ENCODE assay signal across 8 mouse cellular contexts in genomic region chr17:36157782-36158181, GRCm38 (mm10). TPM values are rescaled to one million over a fixed set of nuclear protein-coding genes. Genes with fewer than 3 reads are reported as not detected.
A peak's percentile ranks its signal among the peaks of the same experiment; 100 is the strongest.
DNase-seq lines count a peak whose midpoint lies in the region; ATAC-seq and TF ChIP-seq lines count a peak whose summit lies in the region.
"Not testable (repeated sequence)": the region's sequence is repeated elsewhere in the genome, so short reads cannot be mapped to it uniquely, and the experiment has no call there.
"Had no signal": no experiment of that assay in that cellular context is flagged by ENCODE, and none has a peak within 500 bp of the region (broad histone marks: within the 10 kb centered on the region; RNA-seq: fewer than 3 reads in every experiment).

No protein-coding gene starts in this region.

- not testable (repeated sequence) for TF ChIP-seq CTCF in bone marrow macrophage, adult 2 months (IDR thresholded peaks at IDR 0.05; ENCODE audit: low read depth, low read length); small intestine, adult 2 months (IDR thresholded peaks at IDR 0.05; ENCODE audit: extremely low read depth, insufficient read length, insufficient replicate concordance, low read depth, low read length)

- H3K36me3 ChIP-seq in forebrain, embryonic 10.5 days (replicated peaks); heart, embryonic 13.5 days; intestine, embryonic 15.5 days; limb, embryonic 14.5 days (ENCODE audit: control insufficient read depth, insufficient read depth, low read length); midbrain, embryonic 11.5 days (ENCODE audit: control insufficient read depth, insufficient read depth, low read length); small intestine, adult 2 months (ENCODE audit: control insufficient read depth, insufficient read depth, low read length): not testable (repeated sequence)

- not testable (repeated sequence) for ATAC-seq in heart, embryonic 13.5 days (ENCODE audit: extremely low read depth, insufficient number of reproducible peaks, low FRiP score, low TSS enrichment); limb, embryonic 14.5 days (ENCODE audit: low FRiP score, low read depth)
- ATAC-seq in intestine, embryonic 15.5 days = peak; percentile 44; the same call in 1 of the 2 replicates
- ATAC-seq in midbrain, embryonic 11.5 days (ENCODE audit: low FRiP score) = peak; percentile 50; the same call in 1 of the 2 replicates

- not testable (repeated sequence) for TF ChIP-seq POLR2A in bone marrow macrophage, adult 2 months (IDR thresholded peaks at IDR 0.05; ENCODE audit: borderline replicate concordance, low read depth, low read length); limb, embryonic 14.5 days (IDR thresholded peaks at IDR 0.05; ENCODE audit: borderline replicate concordance, extremely low read depth, insufficient read depth, insufficient read length); small intestine, adult 2 months (IDR thresholded peaks at IDR 0.05; ENCODE audit: low read depth, low read length)

- H3K9ac ChIP-seq in heart, embryonic 13.5 days; limb, embryonic 14.5 days (ENCODE audit: low read depth, low read length, severe bottlenecking); midbrain, embryonic 11.5 days (ENCODE audit: low read length): not testable (repeated sequence)
- H3K9ac ChIP-seq in intestine, embryonic 15.5 days = peak overlapping the region; percentile 13; the same call in 1 of the 2 replicates

- not testable (repeated sequence) for H3K27ac ChIP-seq in bone marrow macrophage, adult 2 months (ENCODE audit: insufficient read depth, low read depth, low read length); forebrain, embryonic 10.5 days; heart, embryonic 13.5 days (replicated peaks); intestine, embryonic 15.5 days; limb, embryonic 14.5 days (replicated peaks; ENCODE audit: low read depth, low read length); midbrain, embryonic 11.5 days (ENCODE audit: low read depth, low read length); small intestine, adult 2 months (ENCODE audit: insufficient read depth, low read depth, low read length)

- H3K4me3 ChIP-seq in bone marrow macrophage, adult 2 months (ENCODE audit: insufficient read depth, low read length) = peak overlapping the region; percentile 13; the same call in 1 of the 2 replicates
- H3K4me3 ChIP-seq in forebrain, embryonic 10.5 days = peak overlapping the region; percentile 46
- H3K4me3 ChIP-seq in heart, embryonic 13.5 days = peak overlapping the region; percentile 41
- peak overlapping the region; percentile 34 for H3K4me3 ChIP-seq in intestine, embryonic 15.5 days (replicated peaks)
- peak overlapping the region; percentile 31 for H3K4me3 ChIP-seq in limb, embryonic 14.5 days (replicated peaks; ENCODE audit: low read length)
- H3K4me3 ChIP-seq in midbrain, embryonic 11.5 days (ENCODE audit: low read depth, low read length) = peak overlapping the region; percentile 23; the same call in 1 of the 2 replicates
- peak overlapping the region; percentile 52 for H3K4me3 ChIP-seq in small intestine, adult 2 months (ENCODE audit: low read depth, low read length)

- H3K4me2 ChIP-seq in heart, embryonic 13.5 days = peak overlapping the region; percentile 64
- peak overlapping the region; percentile 72 for H3K4me2 ChIP-seq in intestine, embryonic 15.5 days (replicated peaks)
- peak overlapping the region; percentile 57 for H3K4me2 ChIP-seq in limb, embryonic 14.5 days (replicated peaks; ENCODE audit: low read depth, low read length, severe bottlenecking)
- peak overlapping the region; percentile 42 for H3K4me2 ChIP-seq in midbrain, embryonic 11.5 days

- not testable (repeated sequence) for H3K4me1 ChIP-seq in bone marrow macrophage, adult 2 months (ENCODE audit: control insufficient read depth, insufficient read depth, low read length); intestine, embryonic 15.5 days (replicated peaks); limb, embryonic 14.5 days (ENCODE audit: control insufficient read depth, insufficient read depth, low read length); midbrain, embryonic 11.5 days (ENCODE audit: control insufficient read depth, insufficient read depth, low read length)
- H3K4me1 ChIP-seq in forebrain, embryonic 10.5 days = peaks cover 10% of the 10 kb centered on the region
- H3K4me1 ChIP-seq in heart, embryonic 13.5 days = peaks cover 13% of the 10 kb centered on the region
- H3K4me1 ChIP-seq in small intestine, adult 2 months (ENCODE audit: control insufficient read depth, insufficient read depth, insufficient read length, low read length) = peaks cover 17% of the 10 kb centered on the region

- not testable (repeated sequence) for DNase-seq in forebrain, embryonic 10.5 days (ENCODE audit: extremely low spot score, low spot score); limb, embryonic 14.5 days (ENCODE audit: low spot score)
- DNase-seq in midbrain, embryonic 11.5 days (ENCODE audit: low spot score, missing footprints) = peak; percentile 88

- under 1% methylated on average over 36 of the region's 36 CpGs for WGBS in forebrain, embryonic 10.5 days
- under 1% methylated on average over 36 of the region's 36 CpGs for WGBS in heart, embryonic 13.5 days
- under 1% methylated on average over 36 of the region's 36 CpGs for WGBS in intestine, embryonic 15.5 days
- WGBS in limb, embryonic 14.5 days = under 1% methylated on average over 34 of the region's 36 CpGs
- under 1% methylated on average over 36 of the region's 36 CpGs for WGBS in midbrain, embryonic 11.5 days
- WGBS in small intestine, adult 2 months = 1% methylated on average over 36 of the region's 36 CpGs

- H3K9me3 ChIP-seq in forebrain, embryonic 10.5 days; heart, embryonic 13.5 days; intestine, embryonic 15.5 days; limb, embryonic 14.5 days (ENCODE audit: control insufficient read depth, low read length); midbrain, embryonic 11.5 days (ENCODE audit: control insufficient read depth, low read length): not testable (repeated sequence)

- H3K27me3 ChIP-seq in forebrain, embryonic 10.5 days (ENCODE audit: poor library complexity, severe bottlenecking) = peaks cover 98% of the 10 kb centered on the region
- H3K27me3 ChIP-seq in heart, embryonic 13.5 days (replicated peaks) = peaks cover 92% of the 10 kb centered on the region
- H3K27me3 ChIP-seq in intestine, embryonic 15.5 days (replicated peaks) = peaks cover 53% of the 10 kb centered on the region
- peaks cover 60% of the 10 kb centered on the region for H3K27me3 ChIP-seq in limb, embryonic 14.5 days (ENCODE audit: control insufficient read depth, insufficient read depth, low read length)
- H3K27me3 ChIP-seq in midbrain, embryonic 11.5 days (ENCODE audit: control insufficient read depth, insufficient read depth, low read length) = peaks cover 42% of the 10 kb centered on the region
- not testable (repeated sequence) for H3K27me3 ChIP-seq in small intestine, adult 2 months (ENCODE audit: control insufficient read depth, insufficient read depth, low read length)

RNA-seq across cellular contexts. Expression of gene Gm8909, which starts 10.6 kb away (rescaled TPM):
- polyA plus RNA-seq in bone marrow macrophage, adult 2 months (2012; ENCODE audit: insufficient read depth, insufficient read length, missing spikeins) = 3.6 TPM in 1 of 2 replicates, not detected in the other
- not detected in 2 replicates for polyA plus RNA-seq in forebrain, embryonic 10.5 days (2016; fragmentation: Nextera tagmentation; extraction: Ambion mirVana)
- 1.3 and 1.9 TPM in 2 replicates for polyA plus RNA-seq in heart, embryonic 13.5 days (2015; fragmentation: Nextera tagmentation; extraction: Ambion mirVana)
- 1.2 and 2.2 TPM in 2 replicates for polyA plus RNA-seq in intestine, embryonic 15.5 days (2015; fragmentation: Nextera tagmentation; extraction: Ambion mirVana)
- polyA plus RNA-seq in limb, embryonic 14.5 days (2012; rRNA removed) = 0.05 TPM in 1 of 2 replicates, not detected in the other
- not detected in 2 replicates for polyA plus RNA-seq in limb, embryonic 14.5 days (2014; fragmentation: Nextera tagmentation; extraction: Ambion mirVana)
- 0.16 TPM in 1 of 2 replicates, not detected in the other for polyA plus RNA-seq in midbrain, embryonic 11.5 days (2014; fragmentation: Nextera tagmentation; extraction: Ambion mirVana)
- 118 and 149 TPM in 2 replicates for polyA plus RNA-seq in small intestine, adult 2 months (2012; rRNA removed)
- polyA plus RNA-seq: liver, embryonic 16.5 days had no signal

RNA-seq across cellular contexts. Expression of gene Gm7030, which starts 28.6 kb away (rescaled TPM):
- polyA plus RNA-seq in bone marrow macrophage, adult 2 months (2012; ENCODE audit: insufficient read depth, insufficient read length, missing spikeins) = not detected in 2 replicates
- not detected in 2 replicates for polyA plus RNA-seq in forebrain, embryonic 10.5 days (2016; fragmentation: Nextera tagmentation; extraction: Ambion mirVana)
- polyA plus RNA-seq in heart, embryonic 13.5 days (2015; fragmentation: Nextera tagmentation; extraction: Ambion mirVana) = not detected in 2 replicates
- polyA plus RNA-seq in intestine, embryonic 15.5 days (2015; fragmentation: Nextera tagmentation; extraction: Ambion mirVana) = 1.4 and 1.5 TPM in 2 replicates
- not detected in 2 replicates for polyA plus RNA-seq in limb, embryonic 14.5 days (2012; rRNA removed)
- polyA plus RNA-seq in limb, embryonic 14.5 days (2014; fragmentation: Nextera tagmentation; extraction: Ambion mirVana) = not detected in 2 replicates
- polyA plus RNA-seq in midbrain, embryonic 11.5 days (2014; fragmentation: Nextera tagmentation; extraction: Ambion mirVana) = not detected in 2 replicates
- 12.5 and 88.2 TPM in 2 replicates for polyA plus RNA-seq in small intestine, adult 2 months (2012; rRNA removed)
- polyA plus RNA-seq: liver, embryonic 16.5 days had no signal

RNA-seq across cellular contexts. Expression of gene H2-T3, which starts 32.3 kb away (rescaled TPM):
- polyA plus RNA-seq in bone marrow macrophage, adult 2 months (2012; ENCODE audit: insufficient read depth, insufficient read length, missing spikeins) = 0.60 TPM in 1 of 2 replicates, not detected in the other
- not detected in 2 replicates for polyA plus RNA-seq in forebrain, embryonic 10.5 days (2016; fragmentation: Nextera tagmentation; extraction: Ambion mirVana)
- 0.08 and 0.09 TPM in 2 replicates for polyA plus RNA-seq in heart, embryonic 13.5 days (2015; fragmentation: Nextera tagmentation; extraction: Ambion mirVana)
- polyA plus RNA-seq in intestine, embryonic 15.5 days (2015; fragmentation: Nextera tagmentation; extraction: Ambion mirVana) = 24.3 and 30.1 TPM in 2 replicates
- polyA plus RNA-seq in limb, embryonic 14.5 days (2012; rRNA removed) = 0.09 TPM in 1 of 2 replicates, not detected in the other
- not detected in 2 replicates for polyA plus RNA-seq in limb, embryonic 14.5 days (2014; fragmentation: Nextera tagmentation; extraction: Ambion mirVana)
- not detected in 2 replicates for polyA plus RNA-seq in midbrain, embryonic 11.5 days (2014; fragmentation: Nextera tagmentation; extraction: Ambion mirVana)
- polyA plus RNA-seq in small intestine, adult 2 months (2012; rRNA removed) = 68.4 and 126 TPM in 2 replicates

RNA-seq across cellular contexts. Expression of gene Gm19684, which starts 36.3 kb away (rescaled TPM):
- polyA plus RNA-seq in bone marrow macrophage, adult 2 months (2012; ENCODE audit: insufficient read depth, insufficient read length, missing spikeins) = 1.1 and 1.8 TPM in 2 replicates
- not detected in 2 replicates for polyA plus RNA-seq in forebrain, embryonic 10.5 days (2016; fragmentation: Nextera tagmentation; extraction: Ambion mirVana)
- polyA plus RNA-seq in heart, embryonic 13.5 days (2015; fragmentation: Nextera tagmentation; extraction: Ambion mirVana) = not detected in 2 replicates
- 0.11 TPM in 2 replicates for polyA plus RNA-seq in intestine, embryonic 15.5 days (2015; fragmentation: Nextera tagmentation; extraction: Ambion mirVana)
- not detected in 2 replicates for polyA plus RNA-seq in limb, embryonic 14.5 days (2012; rRNA removed)
- not detected in 2 replicates for polyA plus RNA-seq in limb, embryonic 14.5 days (2014; fragmentation: Nextera tagmentation; extraction: Ambion mirVana)
- not detected in 2 replicates for polyA plus RNA-seq in midbrain, embryonic 11.5 days (2014; fragmentation: Nextera tagmentation; extraction: Ambion mirVana)
- polyA plus RNA-seq in small intestine, adult 2 months (2012; rRNA removed) = 0.22 and 0.27 TPM in 2 replicates
- polyA plus RNA-seq: liver, embryonic 16.5 days had no signal

Comparison
In these comparisons a context has a peak if more than half of its experiments do, and no peak if none do; other contexts are left out.
1. RNA of gene Gm8909, which starts 10.6 kb away (polyA plus RNA-seq): 118 to 149 TPM in small intestine, adult 2 months; 1.3 to 1.9 TPM in heart, embryonic 13.5 days, 1.2 to 2.2 TPM in intestine, embryonic 15.5 days, 0.16 TPM in midbrain, embryonic 11.5 days, not detected in forebrain, embryonic 10.5 days, 0.05 TPM in limb, embryonic 14.5 days and 3.6 TPM in bone marrow macrophage, adult 2 months; every median in the first group is over 10 times any median in the second.
2. RNA of gene H2-T3, which starts 32.3 kb away (polyA plus RNA-seq): 68.4 to 126 TPM in small intestine, adult 2 months and 24.3 to 30.1 TPM in intestine, embryonic 15.5 days; 0.60 TPM in bone marrow macrophage, adult 2 months, 0.08 to 0.09 TPM in heart, embryonic 13.5 days, 0.09 TPM in limb, embryonic 14.5 days, not detected in forebrain, embryonic 10.5 days and not detected in midbrain, embryonic 11.5 days; every median in the first group is over 10 times any median in the second.
3. Peak in every context shown above with its lines, with median percentiles within 50 percentile points of each other: H3K4me3 ChIP-seq and H3K4me2 ChIP-seq.